Mouse (Mus musculus): ENCODE measurements around the gene Rspry1. TPM values are rescaled to one million over a fixed set of nuclear protein-coding genes. Genes with fewer than 3 reads are reported as not detected.

Rspry1 gene
- total RNA-seq, 2 experiments from 2014 or later, result 34.6 to 35.7 TPM

GRCm38 (mm10) chr8:94666456-94667308 is 64.9 kb downstream of the Rspry1 start, which contains the start of gene Arl2bp:
Arl2bp (plus strand) TSS chr8:94666600.
- intact Hi-C loops (cut with DNase I), result no loop called here
- DNase-seq (ENCODE audit: extremely low spot score in 1 of 2, low spot score in 2 of 2), result peak; percentile 93 to 98

- DNase-seq (ENCODE audit: extremely low spot score in 1 of 2, low spot score in 2 of 2), result peak in 1 of 2 experiments; percentile 58
- intact Hi-C loops (cut with DNase I), result no loop called here
Observed at GRCm38 (mm10) chr8:94674384-94674783, 72.6 kb downstream of the Rspry1 start.

DNA sequence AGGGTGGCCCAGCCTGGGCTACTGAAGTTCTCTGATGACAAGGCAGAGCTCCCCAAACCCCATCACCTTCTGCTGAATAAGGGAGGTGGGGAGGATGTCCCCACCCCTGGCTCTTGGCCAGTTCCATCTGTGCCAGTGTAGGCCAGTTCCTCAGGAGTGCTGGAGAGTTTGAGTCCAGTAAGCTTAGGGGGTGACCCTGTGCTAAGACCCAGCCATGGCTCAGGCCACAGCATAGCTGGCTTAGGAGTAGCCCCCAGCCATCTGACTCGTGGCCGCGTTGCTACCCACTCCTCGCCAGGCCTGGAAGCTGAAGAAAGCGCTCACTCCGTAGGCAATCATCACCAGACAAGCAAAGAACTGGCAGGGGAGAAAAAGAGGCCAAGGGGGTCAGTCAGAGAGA is 74.2 kb downstream of the Rspry1 start:
- intact Hi-C loops (cut with DNase I), result no loop called here
- DNase-seq (ENCODE audit: extremely low spot score in 1 of 2, low spot score in 2 of 2), result peak in 1 of 2 experiments; percentile 49

GRCm38 (mm10) chr8:94678582-94678981 is 76.8 kb downstream of the Rspry1 start:
- peak in 1 of 2 experiments; percentile 73 for DNase-seq (ENCODE audit: extremely low spot score in 1 of 2, low spot score in 2 of 2)
- intact Hi-C loops (cut with DNase I), result no loop called here

DNA sequence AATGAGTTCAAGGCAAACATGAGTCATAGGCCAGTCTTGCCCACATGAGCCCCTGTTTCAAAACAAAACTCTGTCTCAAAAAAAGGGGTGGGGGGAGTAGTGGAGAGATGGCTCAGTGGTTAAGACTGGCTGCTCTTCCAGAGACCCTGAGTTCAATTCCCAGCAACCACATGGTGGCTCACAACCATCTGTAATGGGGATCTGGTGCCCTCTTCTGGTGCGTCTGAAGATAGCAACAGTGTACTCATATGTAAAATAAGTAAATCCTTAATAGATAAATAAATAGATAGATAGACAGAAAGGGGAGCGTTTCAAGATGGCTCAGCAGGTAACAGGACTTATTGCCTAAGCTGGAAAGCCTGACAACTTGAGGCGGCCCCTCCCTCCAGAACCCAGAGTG is 78.7 kb downstream of the Rspry1 start:
- intact Hi-C loops (cut with DNase I), result no loop called here

GRCm38 (mm10) chr8:94682732-94683524 is 81.2 kb downstream of the Rspry1 start:
- intact Hi-C loops (cut with DNase I), result no loop called here

More for the DNA sequence above, 78.7 kb downstream of the Rspry1 start:
- DNase-seq (ENCODE audit: extremely low spot score in 1 of 2, low spot score in 2 of 2), result no peak

DNA sequence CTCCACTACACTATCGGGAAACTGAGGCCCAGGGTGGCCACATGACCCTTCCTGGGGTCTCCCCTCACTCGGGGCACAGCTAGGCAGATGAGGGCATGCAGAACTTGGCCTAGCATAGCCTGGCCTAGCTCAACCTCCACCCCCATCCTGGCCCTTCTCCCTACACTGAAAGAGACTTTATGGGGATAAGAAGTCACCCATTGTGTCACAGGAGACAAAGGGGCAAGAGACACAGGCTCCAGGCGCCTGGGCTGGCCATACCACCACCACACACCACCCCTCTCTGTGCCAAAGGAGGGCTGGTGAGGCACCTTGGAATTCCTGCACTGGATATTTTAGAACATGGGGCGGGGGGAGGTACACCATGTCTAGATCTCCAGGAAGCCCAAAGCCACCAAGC is 82.5 kb downstream of the Rspry1 start:
- DNase-seq (ENCODE audit: extremely low spot score in 1 of 2, low spot score in 2 of 2), result no peak
- intact Hi-C loops (cut with DNase I), result no loop called here

More at GRCm38 (mm10) chr8:94682732-94683524, 81.2 kb downstream of the Rspry1 start:
- peak in 1 of 2 experiments; percentile 58 for DNase-seq (ENCODE audit: extremely low spot score in 1 of 2, low spot score in 2 of 2)

DNA sequence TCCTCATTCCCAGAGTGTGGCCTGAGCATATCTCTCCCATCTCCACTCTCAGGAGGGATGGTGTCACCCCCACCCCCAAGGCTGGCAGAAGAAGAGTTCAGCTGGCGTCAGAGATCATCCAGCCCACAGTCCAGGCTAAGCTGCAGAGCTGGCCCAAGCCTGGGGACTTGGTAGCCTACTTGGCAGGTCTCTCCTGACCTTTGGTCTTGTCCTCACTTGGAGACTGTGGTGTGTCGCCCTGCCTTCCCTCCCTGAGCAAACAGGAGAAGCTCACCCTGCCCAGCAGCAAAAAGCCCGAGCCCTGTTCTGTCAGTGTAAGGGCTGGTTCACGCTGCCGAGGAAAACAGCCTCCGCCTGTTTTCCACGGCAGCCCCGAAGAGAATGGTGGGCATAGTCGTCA is 84.2 kb downstream of the Rspry1 start:
- no peak for DNase-seq (ENCODE audit: extremely low spot score in 1 of 2, low spot score in 2 of 2)
- intact Hi-C loops (cut with DNase I), result no loop called here

DNA sequence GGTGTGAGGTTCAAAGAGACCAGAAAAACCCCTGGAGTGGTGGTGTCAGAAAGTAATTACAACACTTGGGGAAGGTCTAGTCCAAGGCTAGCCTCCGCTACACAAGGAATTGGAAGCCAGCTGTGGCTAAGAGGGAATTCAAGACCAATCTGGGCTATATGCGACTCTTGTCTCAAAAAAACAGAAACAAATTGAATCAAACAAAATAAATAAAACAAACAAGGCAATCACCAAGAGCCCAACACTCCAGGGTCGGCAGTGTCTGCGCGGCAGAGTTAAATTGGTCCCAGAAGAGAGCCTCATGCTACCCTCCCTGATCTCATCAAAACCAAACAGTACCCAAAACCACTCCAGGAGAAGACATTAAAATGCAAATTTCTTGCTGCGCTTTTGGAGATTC is 93.0 kb downstream of the Rspry1 start:
- intact Hi-C loops (cut with DNase I), result loop anchor here (5.0 kb wide), 2 partner anchors 167 to 202 kb away; no protein-coding TSS in a partner anchor
- peak in 1 of 2 experiments; percentile 8 for DNase-seq (ENCODE audit: extremely low spot score in 1 of 2, low spot score in 2 of 2)

DNA sequence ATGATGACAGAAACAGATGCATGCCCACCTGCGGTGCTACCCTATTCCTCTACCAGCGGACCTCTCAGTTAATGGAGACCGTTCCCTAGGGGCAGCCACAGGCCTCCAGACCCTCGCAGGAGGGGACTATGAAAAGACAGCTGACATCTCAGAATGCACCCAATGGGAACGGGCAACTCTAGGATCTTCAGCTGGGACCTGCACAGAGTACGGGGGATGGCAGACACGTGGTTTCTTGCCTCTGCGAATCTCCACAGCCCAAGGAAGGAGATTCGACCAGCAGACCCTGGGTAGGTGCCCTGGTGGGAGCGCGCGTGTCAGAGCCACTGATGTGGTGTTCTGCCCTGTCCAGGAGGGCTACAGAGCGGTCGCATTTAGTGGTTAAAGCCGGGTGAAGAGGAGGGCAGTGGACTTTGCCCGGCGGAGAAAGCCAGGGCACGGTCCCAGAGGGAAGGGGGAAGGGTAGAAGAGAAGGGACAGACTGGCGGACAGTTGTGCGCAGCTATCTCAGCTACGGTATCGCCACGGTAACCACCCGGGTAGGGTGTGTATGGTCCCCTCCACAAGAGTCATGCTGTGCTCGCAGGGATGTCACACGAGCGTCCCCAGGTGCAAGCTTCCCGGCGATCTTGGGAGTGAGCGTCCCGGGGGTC is 93.7 kb downstream of the Rspry1 start:
- intact Hi-C loops (cut with DNase I), result loop anchor here (5.0 kb wide), 2 partner anchors 168 to 203 kb away; no protein-coding TSS in a partner anchor

GRCm38 (mm10) chr8:94695994-94696384 is 94.3 kb downstream of the Rspry1 start, which contains the start of gene Pllp:
Pllp (minus strand) TSS chr8:94696278.
- intact Hi-C loops (cut with DNase I), result loop anchor here (5.0 kb wide), 2 partner anchors 169 to 204 kb away; no protein-coding TSS in a partner anchor
- peak in 1 of 2 experiments; percentile 75 for DNase-seq (ENCODE audit: extremely low spot score in 1 of 2, low spot score in 2 of 2)

More for the DNA sequence above, 93.7 kb downstream of the Rspry1 start:
- DNase-seq (ENCODE audit: extremely low spot score in 1 of 2, low spot score in 2 of 2), result peak in 1 of 2 experiments; percentile 47

DNA sequence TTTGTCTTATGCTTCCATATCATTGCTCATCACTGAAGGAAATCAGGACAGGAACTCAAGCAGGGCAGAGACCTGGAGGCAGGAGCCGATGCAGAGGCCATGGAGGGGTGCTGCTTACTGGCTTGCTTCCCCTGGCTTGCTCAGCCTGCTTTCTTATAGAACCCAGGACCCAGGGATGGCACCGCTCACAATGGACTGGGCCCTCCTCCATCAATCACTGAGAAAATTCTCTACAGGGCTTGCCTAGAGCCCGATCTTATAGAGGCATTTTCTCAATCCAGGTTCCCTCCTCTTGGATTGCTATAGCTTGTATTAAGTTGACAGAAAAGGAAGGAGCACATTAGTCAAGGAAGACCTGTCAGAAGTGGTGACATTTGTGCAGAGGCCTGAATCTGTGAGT is 94.8 kb downstream of the Rspry1 start:
- intact Hi-C loops (cut with DNase I), result loop anchor here (5.0 kb wide), 2 partner anchors 169 to 204 kb away; no protein-coding TSS in a partner anchor
- no peak for DNase-seq (ENCODE audit: extremely low spot score in 1 of 2, low spot score in 2 of 2)

- DNase-seq (ENCODE audit: extremely low spot score in 1 of 2, low spot score in 2 of 2), result no peak
- intact Hi-C loops (cut with DNase I), result loop anchor here (5.0 kb wide), 2 partner anchors 171 to 206 kb away; no protein-coding TSS in a partner anchor
Observed at GRCm38 (mm10) chr8:94697956-94698355, 96.2 kb downstream of the Rspry1 start.

GRCm38 (mm10) chr8:94699366-94699765 is 97.6 kb downstream of the Rspry1 start:
- no peak for DNase-seq (ENCODE audit: extremely low spot score in 1 of 2, low spot score in 2 of 2)
- intact Hi-C loops (cut with DNase I), result loop anchor here (5.0 kb wide), 2 partner anchors 172 to 207 kb away; no protein-coding TSS in a partner anchor

GRCm38 (mm10) chr8:94700421-94700935 is 98.7 kb downstream of the Rspry1 start:
- intact Hi-C loops (cut with DNase I), result loop anchor here (5.0 kb wide), 2 partner anchors 98 to 358 kb away; partner anchors contain the start of genes Fam192a and Rspry1
- DNase-seq (ENCODE audit: extremely low spot score in 1 of 2, low spot score in 2 of 2), result no peak

GRCm38 (mm10) chr8:94702156-94702555 is 100.4 kb downstream of the Rspry1 start:
- intact Hi-C loops (cut with DNase I), result loop anchor here (5.0 kb wide), 2 partner anchors 100 to 360 kb away; partner anchors contain the start of genes Fam192a and Rspry1
- DNase-seq (ENCODE audit: extremely low spot score in 1 of 2, low spot score in 2 of 2), result no peak

GRCm38 (mm10) chr8:94702844-94703813 is 101.4 kb downstream of the Rspry1 start:
- intact Hi-C loops (cut with DNase I), result loop anchor here (5.0 kb wide), 2 partner anchors 101 to 361 kb away; partner anchors contain the start of genes Fam192a and Rspry1

More at GRCm38 (mm10) chr8:94702844-94703813, 101.4 kb downstream of the Rspry1 start:
- DNase-seq (ENCODE audit: extremely low spot score in 1 of 2, low spot score in 2 of 2), result peak; percentile 84 to 91
